ENCODE assay signal across 8 mouse cellular contexts in genomic region chr14:20696986-20697385, GRCm38 (mm10). TPM values are rescaled to one million over a fixed set of nuclear protein-coding genes. Genes with fewer than 3 reads are reported as not detected.
DNase-seq lines count a peak whose midpoint lies in the region; ATAC-seq and TF ChIP-seq lines count a peak whose summit lies in the region.

No protein-coding gene starts in this region.

- H3K36me3 ChIP-seq in forebrain, embryonic 16.5 days (ENCODE audit: control insufficient read depth, insufficient read depth): peaks cover 12% of the 10 kb centered on the region
- H3K36me3 ChIP-seq in hindbrain, postnatal 0 days (ENCODE audit: insufficient read depth, low read length): peaks cover 20% of the 10 kb centered on the region
- peaks cover 63% of the 10 kb centered on the region for H3K36me3 ChIP-seq in limb, embryonic 10.5 days
- peaks cover 21% of the 10 kb centered on the region for H3K36me3 ChIP-seq in thymus, adult 2 months (ENCODE audit: control insufficient read depth, insufficient read depth, low read length)

- intact Hi-C loops in gastrocnemius, adult 2 months (cut with DNase I): loop anchor here (2.0 kb wide), 1 partner anchor 22 kb away; the partner anchor contains the start of gene Sec24c

- H3K27me3 ChIP-seq in forebrain, embryonic 16.5 days (replicated peaks; ENCODE audit: control insufficient read depth, insufficient read depth, low read length): no peaks in the 10 kb centered on the region
- no peaks in the 10 kb centered on the region for H3K27me3 ChIP-seq in hindbrain, postnatal 0 days (ENCODE audit: insufficient read depth, low read length)
- no peaks in the 10 kb centered on the region for H3K27me3 ChIP-seq in limb, embryonic 10.5 days (ENCODE audit: low read depth, poor library complexity, severe bottlenecking)
- no peaks in the 10 kb centered on the region for H3K27me3 ChIP-seq in thymus, adult 2 months (ENCODE audit: control insufficient read depth, insufficient read depth, low read length)

- peak overlapping the region; percentile 22 for H3K9ac ChIP-seq in forebrain, embryonic 16.5 days (replicated peaks; ENCODE audit: low read depth, low read length)
- H3K9ac ChIP-seq in hindbrain, postnatal 0 days (replicated peaks; ENCODE audit: low read length): peak overlapping the region; percentile 78

- no peak for DNase-seq in gastrocnemius, adult 2 months
- no peak for DNase-seq in gastrocnemius, postnatal 10 days
- peak; percentile 79 for DNase-seq in hindbrain, postnatal 0 days (ENCODE audit: low spot score)
- no peak for DNase-seq in limb, embryonic 10.5 days (ENCODE audit: low spot score)
- peak; percentile 45 for DNase-seq in mesoderm, embryonic 11.5 days (ENCODE audit: low read depth, low spot score)
- peak; percentile 60 for DNase-seq in thymus, adult 2 months

- H3K27ac ChIP-seq in gastrocnemius, adult 2 months: peak overlapping the region; percentile 95
- no peak overlapping the region for H3K27ac ChIP-seq in brown adipose tissue, adult 24 weeks (replicated peaks; ENCODE audit: low read depth, low read length)
- no peak overlapping the region for H3K27ac ChIP-seq in forebrain, embryonic 16.5 days (ENCODE audit: low read length)
- 0 out of 2 replicates have a peak overlapping the region, but pooled peaks have one; percentile 17 for H3K27ac ChIP-seq in hindbrain, postnatal 0 days
- H3K27ac ChIP-seq in limb, embryonic 10.5 days: no peak overlapping the region
- H3K27ac ChIP-seq in thymus, adult 2 months (ENCODE audit: control insufficient read depth, insufficient read depth, low read length): no peak overlapping the region

- WGBS in forebrain, embryonic 16.5 days: 12% methylated on average over 1 of the region's 1 CpGs
- WGBS in hindbrain, postnatal 0 days: 3% methylated on average over 1 of the region's 1 CpGs
- WGBS in limb, embryonic 10.5 days: 27% methylated on average over 1 of the region's 1 CpGs
- WGBS in thymus, adult 2 months: 36% methylated on average over 1 of the region's 1 CpGs

- H3K9me3 ChIP-seq in forebrain, embryonic 16.5 days (ENCODE audit: control insufficient read depth, low read length): no peaks in the 10 kb centered on the region
- H3K9me3 ChIP-seq in hindbrain, postnatal 0 days (ENCODE audit: low read length): no peaks in the 10 kb centered on the region
- H3K9me3 ChIP-seq in limb, embryonic 10.5 days (replicated peaks): no peaks in the 10 kb centered on the region

- no peak for TF ChIP-seq POLR2A in thymus, adult 2 months (IDR thresholded peaks at IDR 0.05; ENCODE audit: control insufficient read depth, extremely low read depth, insufficient read depth, low read length, poor library complexity)

- peaks cover 6% of the 10 kb centered on the region; the same call in 1 of the 2 replicates for H3K4me1 ChIP-seq in brown adipose tissue, adult 24 weeks (ENCODE audit: control insufficient read depth, insufficient read depth, insufficient read length, low read length)
- H3K4me1 ChIP-seq in forebrain, embryonic 16.5 days (replicated peaks; ENCODE audit: control insufficient read depth, insufficient read depth, low read length): peaks cover 62% of the 10 kb centered on the region
- H3K4me1 ChIP-seq in hindbrain, postnatal 0 days (ENCODE audit: insufficient read depth, low read length): peaks cover 18% of the 10 kb centered on the region
- peaks cover 45% of the 10 kb centered on the region for H3K4me1 ChIP-seq in limb, embryonic 10.5 days
- H3K4me1 ChIP-seq in thymus, adult 2 months (replicated peaks; ENCODE audit: control insufficient read depth, insufficient read depth, low read length): peaks cover 16% of the 10 kb centered on the region

- H3K4me2 ChIP-seq in forebrain, embryonic 16.5 days (ENCODE audit: low read length): peak overlapping the region; percentile 81
- H3K4me2 ChIP-seq in hindbrain, postnatal 0 days (ENCODE audit: low read depth, low read length): peak overlapping the region; percentile 82

- ATAC-seq in forebrain, embryonic 16.5 days: no peak; the same call in 1 of the 2 replicates
- ATAC-seq in hindbrain, postnatal 0 days: no peak

- peak overlapping the region; percentile 89 for H3K4me3 ChIP-seq in gastrocnemius, adult 2 months
- H3K4me3 ChIP-seq in brown adipose tissue, adult 24 weeks (ENCODE audit: insufficient read depth, low read depth, low read length): peak overlapping the region; percentile 98
- peak overlapping the region; percentile 97 for H3K4me3 ChIP-seq in forebrain, embryonic 16.5 days (replicated peaks; ENCODE audit: low read length)
- H3K4me3 ChIP-seq in hindbrain, postnatal 0 days (ENCODE audit: low read length): peak overlapping the region; percentile 73
- peak overlapping the region; percentile 95 for H3K4me3 ChIP-seq in limb, embryonic 10.5 days
- H3K4me3 ChIP-seq in thymus, adult 2 months (ENCODE audit: control insufficient read depth, insufficient read depth, low read length): no peak overlapping the region

- TF ChIP-seq CTCF in gastrocnemius, adult 2 months (IDR thresholded peaks at IDR 0.05): peak; percentile 64
- peak; percentile 67 for TF ChIP-seq CTCF in hindbrain, postnatal 0 days (IDR thresholded peaks at IDR 0.05; ENCODE audit: low read depth)
- no peak for TF ChIP-seq CTCF in thymus, adult 2 months (IDR thresholded peaks at IDR 0.05; ENCODE audit: borderline replicate concordance, control insufficient read depth, extremely low read depth, insufficient read depth, low read length, poor library complexity)

RNA-seq across cellular contexts. Expression of gene Fut11, which starts 2.2 kb away (rescaled TPM):
- total RNA-seq in gastrocnemius, adult 2 months (2021): 1 to 10 TPM; 1.9 to 3.3 TPM
- 10 to 100 TPM in 1 of 2 experiments, 1 to 10 TPM in 1; 9.5 to 11.5 TPM for total RNA-seq in gastrocnemius, postnatal 10 days (2021)
- polyA plus RNA-seq in brown adipose tissue, adult 24 weeks (2012; ENCODE audit: insufficient read depth, insufficient read length, missing spikeins): 1.6 and 3.3 TPM in 2 replicates
- 21.6 and 23.3 TPM in 2 replicates for polyA plus RNA-seq in forebrain, embryonic 16.5 days (2015; fragmentation: Nextera tagmentation; extraction: Ambion mirVana)
- total RNA-seq in hindbrain, postnatal 0 days (2014; rRNA removed): 18.0 and 19.2 TPM in 2 replicates
- 24.5 and 26.2 TPM in 2 replicates for polyA plus RNA-seq in hindbrain, postnatal 0 days (2015; fragmentation: Nextera tagmentation; extraction: Ambion mirVana)
- 18.2 and 20.4 TPM in 2 replicates for polyA plus RNA-seq in limb, embryonic 10.5 days (2016; fragmentation: Nextera tagmentation; extraction: Ambion mirVana)
- 19.2 and 23.4 TPM in 2 replicates for polyA plus RNA-seq in thymus, adult 2 months (2012; rRNA removed)

RNA-seq across cellular contexts. Expression of gene Chchd1, which starts 5.8 kb away (rescaled TPM):
- total RNA-seq in gastrocnemius, adult 2 months (2021): 100 to 1,000 TPM; 120 to 152 TPM
- 100 to 1,000 TPM; 100 to 112 TPM for total RNA-seq in gastrocnemius, postnatal 10 days (2021)
- 233 and 294 TPM in 2 replicates for polyA plus RNA-seq in brown adipose tissue, adult 24 weeks (2012; ENCODE audit: insufficient read depth, insufficient read length, missing spikeins)
- 175 and 187 TPM in 2 replicates for polyA plus RNA-seq in forebrain, embryonic 16.5 days (2015; fragmentation: Nextera tagmentation; extraction: Ambion mirVana)
- 122 and 147 TPM in 2 replicates for total RNA-seq in hindbrain, postnatal 0 days (2014; rRNA removed)
- 188 and 193 TPM in 2 replicates for polyA plus RNA-seq in hindbrain, postnatal 0 days (2015; fragmentation: Nextera tagmentation; extraction: Ambion mirVana)
- 238 and 280 TPM in 2 replicates for polyA plus RNA-seq in limb, embryonic 10.5 days (2016; fragmentation: Nextera tagmentation; extraction: Ambion mirVana)
- 33.5 and 39.5 TPM in 2 replicates for polyA plus RNA-seq in thymus, adult 2 months (2012; rRNA removed)

RNA-seq across cellular contexts. Expression of gene Zswim8, which starts 10.4 kb away (rescaled TPM):
- total RNA-seq in gastrocnemius, adult 2 months (2021): 10 to 100 TPM; 35.0 to 37.0 TPM
- total RNA-seq in gastrocnemius, postnatal 10 days (2021): 10 to 100 TPM; 46.8 to 62.9 TPM
- polyA plus RNA-seq in brown adipose tissue, adult 24 weeks (2012; ENCODE audit: insufficient read depth, insufficient read length, missing spikeins): 22.1 and 28.2 TPM in 2 replicates
- 44.4 and 55.9 TPM in 2 replicates for polyA plus RNA-seq in forebrain, embryonic 16.5 days (2015; fragmentation: Nextera tagmentation; extraction: Ambion mirVana)
- 149 and 159 TPM in 2 replicates for total RNA-seq in hindbrain, postnatal 0 days (2014; rRNA removed)
- 31.3 and 36.8 TPM in 2 replicates for polyA plus RNA-seq in hindbrain, postnatal 0 days (2015; fragmentation: Nextera tagmentation; extraction: Ambion mirVana)
- 32.5 and 39.3 TPM in 2 replicates for polyA plus RNA-seq in limb, embryonic 10.5 days (2016; fragmentation: Nextera tagmentation; extraction: Ambion mirVana)
- polyA plus RNA-seq in thymus, adult 2 months (2012; rRNA removed): 296 and 301 TPM in 2 replicates

RNA-seq across cellular contexts. Expression of gene Sec24c, which starts 22.9 kb away (rescaled TPM):
- 10 to 100 TPM; 73.8 to 76.3 TPM for total RNA-seq in gastrocnemius, adult 2 months (2021)
- 10 to 100 TPM; 60.5 to 72.0 TPM for total RNA-seq in gastrocnemius, postnatal 10 days (2021)
- 27.2 and 38.4 TPM in 2 replicates for polyA plus RNA-seq in brown adipose tissue, adult 24 weeks (2012; ENCODE audit: insufficient read depth, insufficient read length, missing spikeins)
- polyA plus RNA-seq in forebrain, embryonic 16.5 days (2015; fragmentation: Nextera tagmentation; extraction: Ambion mirVana): 96.8 and 101 TPM in 2 replicates
- 166 and 179 TPM in 2 replicates for total RNA-seq in hindbrain, postnatal 0 days (2014; rRNA removed)
- 52.5 and 58.7 TPM in 2 replicates for polyA plus RNA-seq in hindbrain, postnatal 0 days (2015; fragmentation: Nextera tagmentation; extraction: Ambion mirVana)
- polyA plus RNA-seq in limb, embryonic 10.5 days (2016; fragmentation: Nextera tagmentation; extraction: Ambion mirVana): 113 and 122 TPM in 2 replicates
- 486 and 497 TPM in 2 replicates for polyA plus RNA-seq in thymus, adult 2 months (2012; rRNA removed)

RNA-seq across cellular contexts. Expression of gene Synpo2l, which starts 28.8 kb away (rescaled TPM):
- 100 to 1,000 TPM; 142 to 187 TPM for total RNA-seq in gastrocnemius, adult 2 months (2021)
- 100 to 1,000 TPM; 238 to 251 TPM for total RNA-seq in gastrocnemius, postnatal 10 days (2021)
- polyA plus RNA-seq in brown adipose tissue, adult 24 weeks (2012; ENCODE audit: insufficient read depth, insufficient read length, missing spikeins): 0.63 and 1.8 TPM in 2 replicates
- 0.12 and 0.14 TPM in 2 replicates for polyA plus RNA-seq in forebrain, embryonic 16.5 days (2015; fragmentation: Nextera tagmentation; extraction: Ambion mirVana)
- total RNA-seq in hindbrain, postnatal 0 days (2014; rRNA removed): 0.11 and 0.52 TPM in 2 replicates
- 0.20 and 0.23 TPM in 2 replicates for polyA plus RNA-seq in hindbrain, postnatal 0 days (2015; fragmentation: Nextera tagmentation; extraction: Ambion mirVana)
- 0.51 and 1.9 TPM in 2 replicates for polyA plus RNA-seq in limb, embryonic 10.5 days (2016; fragmentation: Nextera tagmentation; extraction: Ambion mirVana)
- 0.51 and 2.8 TPM in 2 replicates for polyA plus RNA-seq in thymus, adult 2 months (2012; rRNA removed)

Comparison
In these comparisons a context has a peak if more than half of its experiments do, and no peak if none do; other contexts are left out.
1. DNase-seq: peak in hindbrain, postnatal 0 days (single experiment), mesoderm, embryonic 11.5 days (single experiment) and thymus, adult 2 months (single experiment); none in gastrocnemius, adult 2 months (single experiment), gastrocnemius, postnatal 10 days (single experiment) and limb, embryonic 10.5 days (single experiment).
2. H3K27ac ChIP-seq: peak in gastrocnemius, adult 2 months (single experiment) and hindbrain, postnatal 0 days (single experiment); none in brown adipose tissue, adult 24 weeks (single experiment), forebrain, embryonic 16.5 days (single experiment), limb, embryonic 10.5 days (single experiment) and thymus, adult 2 months (single experiment).